Mouse (Mus musculus) CH12.LX (cell line): ENCODE measurements at regions not wholly inside any gene's neighbourhood (a gene's known extent, or its start where the extent isn't known, plus 50 kb on each side); places are given as distances from the start of the nearest gene placed in this dataset.

Experiments used
- CHD2 ChIP-seq: IDR thresholded peaks from 2 replicates; pipeline ENCODE4 v1.6.1; 2011; ENCODE audit warnings: low read length, improper control_type of control experiment
- CTCF ChIP-seq, 2 experiments: IDR thresholded peaks in 1 of 2; conservative IDR thresholded peaks in 1 of 2; 2 replicates each; pipeline ENCODE4 v1.5.1; 2011 to 2012; ENCODE audit warnings: low read depth in 2 of 2, low read length in 2 of 2, improper control_type of control experiment in 1 of 2, inconsistent platforms in 1 of 2, mild to moderate bottlenecking in 1 of 2, moderate library complexity in 1 of 2
- E2F4 ChIP-seq: IDR thresholded peaks from 2 replicates; pipeline ENCODE4 v1.6.1; 2011; ENCODE audit warnings: low read depth, low read length, improper control_type of control experiment; ENCODE audit not compliant: insufficient replicate concordance
- EP300 ChIP-seq: IDR thresholded peaks from 2 replicates; pipeline ENCODE4 v1.6.1; 2011; ENCODE audit warnings: low read length, improper control_type of control experiment
- KAT2A ChIP-seq: IDR thresholded peaks from 2 replicates; pipeline ENCODE4 v1.6.1; 2012; ENCODE audit warnings: low read length, improper control_type of control experiment, inconsistent platforms; ENCODE audit not compliant: insufficient replicate concordance
- MAX ChIP-seq: IDR thresholded peaks from 2 replicates; pipeline ENCODE4 v1.6.1; 2011; ENCODE audit warnings: low read length, improper control_type of control experiment
- MAZ ChIP-seq: IDR thresholded peaks from 2 replicates; pipeline ENCODE4 v1.6.1; 2012; ENCODE audit warnings: low read depth, mild to moderate bottlenecking, inconsistent platforms, low read length, improper control_type of control experiment, moderate library complexity
- MXI1 ChIP-seq: IDR thresholded peaks from 2 replicates; pipeline ENCODE4 v1.6.1; 2011; ENCODE audit warnings: mild to moderate bottlenecking, low read depth, low read length, improper control_type of control experiment
- POLR2A ChIP-seq: IDR thresholded peaks from 2 replicates; pipeline ENCODE4 v1.6.1; 2011; ENCODE audit warnings: low read depth, mild to moderate bottlenecking, improper control_type of control experiment, low read length
- POLR2AphosphoS2 ChIP-seq: IDR thresholded peaks from 2 replicates; pipeline ENCODE4 v1.6.1; 2011; ENCODE audit warnings: low read depth, low read length, improper control_type of control experiment
- RAD21 ChIP-seq: IDR thresholded peaks from 2 replicates; pipeline ENCODE4 v1.6.1; 2011; ENCODE audit warnings: low read depth, mild to moderate bottlenecking, low read length, improper control_type of control experiment, moderate library complexity
- SMC3 ChIP-seq: IDR thresholded peaks from 2 replicates; pipeline ENCODE4 v1.6.1; 2011; ENCODE audit warnings: low read depth, low read length, improper control_type of control experiment
- TBP ChIP-seq: conservative IDR thresholded peaks from 2 replicates; pipeline ENCODE4 v1.6.1; 2011; ENCODE audit warnings: low read depth, low read length, improper control_type of control experiment
- ZNF384 ChIP-seq: IDR thresholded peaks from 2 replicates; pipeline ENCODE4 v1.6.1; 2012; ENCODE audit warnings: low read depth, low read length, improper control_type of control experiment, inconsistent platforms

GRCm38 (mm10) chr2:174226660-174227059 lies 57.5 kb upstream of the Gnas start:
- TF ChIP-seq EP300 (no peak), POLR2A (no peak), CTCF (conservative IDR thresholded peaks at IDR 0.05 in 1 of 2, IDR thresholded peaks at IDR 0.05 in 1 of 2; ENCODE audit: low read depth in 2 of 2, low read length in 2 of 2) (no peak), CHD2 (no peak), MAX (no peak), RAD21 (no peak), MAZ (no peak), POLR2AphosphoS2 (no peak), TBP (no peak), E2F4 (no peak), KAT2A (no peak), ZNF384 (no peak), MXI1 (no peak), SMC3 (no peak)
